Mouse (Mus musculus): ENCODE measurements around the gene Spats2. TPM values are rescaled to one million over a fixed set of nuclear protein-coding genes. Genes with fewer than 3 reads are reported as not detected.
"Not testable (repeated sequence)": the region's sequence is repeated elsewhere in the genome, so short reads cannot be mapped to it uniquely, and the experiment has no call there.

The Spats2 gene
- polyA plus RNA-seq, 2 experiments = 39.7 to 47.1 TPM

DNA sequence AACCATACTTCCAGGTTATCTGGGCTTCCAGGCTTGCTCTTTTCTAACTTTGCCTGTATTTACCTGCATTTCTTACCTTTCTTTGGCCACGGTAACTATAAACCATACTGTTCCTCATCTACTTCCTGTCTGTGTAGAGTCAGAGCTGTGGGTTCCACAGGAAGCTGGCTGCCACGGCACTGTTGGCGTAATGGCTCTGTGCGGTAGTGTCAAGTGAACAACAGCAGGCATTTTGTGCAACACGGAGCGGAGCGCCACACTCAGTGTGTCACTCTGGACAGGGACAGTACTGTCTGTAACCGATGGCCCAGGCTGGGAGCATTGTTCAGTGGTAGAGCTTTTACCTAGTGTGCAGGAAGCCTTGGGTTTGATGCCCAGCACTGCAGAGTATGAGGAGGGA lies 27.8 kb downstream of the Spats2 start:
- Histone ChIP-seq H3K9me3 (ENCODE audit: control insufficient read depth, low read length) (no peaks in the 10 kb centered on the region), H3K9ac (ENCODE audit: low read depth, low read length, severe bottlenecking) (no peak overlapping the region), H3K4me1 (ENCODE audit: control insufficient read depth, insufficient read depth, low read length) (no peaks in the 10 kb centered on the region), H3K27ac (replicated peaks; ENCODE audit: low read depth, low read length) (no peak overlapping the region), H3K4me2 (replicated peaks; ENCODE audit: low read depth, low read length, severe bottlenecking) (no peak overlapping the region), H3K4me3 (replicated peaks; ENCODE audit: low read length) (no peak overlapping the region), H3K36me3 (ENCODE audit: control insufficient read depth, insufficient read depth, low read length) (peaks cover 33% of the 10 kb centered on the region), H3K27me3 (ENCODE audit: control insufficient read depth, insufficient read depth, low read length) (no peaks in the 10 kb centered on the region)
- DNase-seq (ENCODE audit: low spot score) (no peak), ATAC-seq (ENCODE audit: low FRiP score, low read depth) (no peak)
- 94% methylated on average over 8 of the region's 8 CpGs for WGBS
- no peak for TF ChIP-seq POLR2A (IDR thresholded peaks at IDR 0.05; ENCODE audit: borderline replicate concordance, extremely low read depth, insufficient read depth, insufficient read length)

DNA sequence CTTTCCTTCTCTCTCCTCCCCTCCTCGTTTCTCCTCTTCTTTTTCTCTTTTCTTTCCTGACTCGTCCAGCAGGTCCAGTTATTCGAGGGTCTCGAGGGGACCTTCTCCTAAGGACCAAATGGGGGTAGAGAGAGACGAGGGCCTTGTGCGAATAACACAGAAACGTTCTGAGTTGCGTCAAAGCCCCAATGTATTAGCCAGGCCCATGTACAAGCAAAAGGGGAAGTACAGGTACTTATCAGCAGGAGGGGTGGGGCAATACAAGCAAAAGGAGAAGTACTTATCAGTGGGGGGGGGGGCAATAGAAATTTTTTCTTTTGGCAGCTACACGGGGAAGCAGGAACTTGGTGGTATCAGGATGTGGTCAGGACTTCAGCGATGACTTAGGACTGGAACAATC lies 28.8 kb downstream of the Spats2 start:
- 89% methylated on average over 10 of the region's 10 CpGs for WGBS
- H3K4me3 ChIP-seq (replicated peaks; ENCODE audit: low read length); H3K4me2 ChIP-seq (replicated peaks; ENCODE audit: low read depth, low read length, severe bottlenecking); H3K9me3 ChIP-seq (ENCODE audit: control insufficient read depth, low read length); ATAC-seq (ENCODE audit: low FRiP score, low read depth); H3K27me3 ChIP-seq (ENCODE audit: control insufficient read depth, insufficient read depth, low read length); DNase-seq (ENCODE audit: low spot score); H3K9ac ChIP-seq (ENCODE audit: low read depth, low read length, severe bottlenecking); H3K27ac ChIP-seq (replicated peaks; ENCODE audit: low read depth, low read length); H3K4me1 ChIP-seq (ENCODE audit: control insufficient read depth, insufficient read depth, low read length): not testable (repeated sequence)
- peaks cover 33% of the 10 kb centered on the region for H3K36me3 ChIP-seq (ENCODE audit: control insufficient read depth, insufficient read depth, low read length)

GRCm38 (mm10) chr15:99163512-99164365 lies 38.0 kb downstream of the Spats2 start:
- Histone ChIP-seq H3K4me1 (ENCODE audit: control insufficient read depth, insufficient read depth, low read length) (no peaks in the 10 kb centered on the region), H3K36me3 (ENCODE audit: control insufficient read depth, insufficient read depth, low read length) (peaks cover 21% of the 10 kb centered on the region), H3K4me2 (replicated peaks; ENCODE audit: low read depth, low read length, severe bottlenecking) (no peak overlapping the region), H3K4me3 (replicated peaks; ENCODE audit: low read length) (no peak overlapping the region), H3K9me3 (ENCODE audit: control insufficient read depth, low read length) (no peaks in the 10 kb centered on the region), H3K27me3 (ENCODE audit: control insufficient read depth, insufficient read depth, low read length) (no peaks in the 10 kb centered on the region), H3K27ac (replicated peaks; ENCODE audit: low read depth, low read length) (no peak overlapping the region), H3K9ac (ENCODE audit: low read depth, low read length, severe bottlenecking) (no peak overlapping the region)
- no peak for TF ChIP-seq POLR2A (IDR thresholded peaks at IDR 0.05; ENCODE audit: borderline replicate concordance, extremely low read depth, insufficient read depth, insufficient read length)
- DNase-seq (ENCODE audit: low spot score) = no peak
- no peak for ATAC-seq (ENCODE audit: low FRiP score, low read depth)
- WGBS = 77% methylated on average over 12 of the region's 12 CpGs

- no peak overlapping the region for H3K9ac ChIP-seq (ENCODE audit: low read depth, low read length, severe bottlenecking)
- H3K36me3 ChIP-seq (ENCODE audit: control insufficient read depth, insufficient read depth, low read length) = peaks cover 49% of the 10 kb centered on the region
- no peaks in the 10 kb centered on the region for H3K27me3 ChIP-seq (ENCODE audit: control insufficient read depth, insufficient read depth, low read length)
- no peaks in the 10 kb centered on the region for H3K9me3 ChIP-seq (ENCODE audit: control insufficient read depth, low read length)
- 94% methylated on average over 6 of the region's 6 CpGs for WGBS
- no peak overlapping the region for H3K4me3 ChIP-seq (replicated peaks; ENCODE audit: low read length)
- DNase-seq (ENCODE audit: low spot score) (no peak), ATAC-seq (ENCODE audit: low FRiP score, low read depth) (no peak)
- no peaks in the 10 kb centered on the region for H3K4me1 ChIP-seq (ENCODE audit: control insufficient read depth, insufficient read depth, low read length)
- no peak overlapping the region for H3K27ac ChIP-seq (replicated peaks; ENCODE audit: low read depth, low read length)
- no peak for TF ChIP-seq POLR2A (IDR thresholded peaks at IDR 0.05; ENCODE audit: borderline replicate concordance, extremely low read depth, insufficient read depth, insufficient read length)
- no peak overlapping the region for H3K4me2 ChIP-seq (replicated peaks; ENCODE audit: low read depth, low read length, severe bottlenecking)
Observed at GRCm38 (mm10) chr15:99172131-99172530, 46.4 kb downstream of the Spats2 start.

DNA sequence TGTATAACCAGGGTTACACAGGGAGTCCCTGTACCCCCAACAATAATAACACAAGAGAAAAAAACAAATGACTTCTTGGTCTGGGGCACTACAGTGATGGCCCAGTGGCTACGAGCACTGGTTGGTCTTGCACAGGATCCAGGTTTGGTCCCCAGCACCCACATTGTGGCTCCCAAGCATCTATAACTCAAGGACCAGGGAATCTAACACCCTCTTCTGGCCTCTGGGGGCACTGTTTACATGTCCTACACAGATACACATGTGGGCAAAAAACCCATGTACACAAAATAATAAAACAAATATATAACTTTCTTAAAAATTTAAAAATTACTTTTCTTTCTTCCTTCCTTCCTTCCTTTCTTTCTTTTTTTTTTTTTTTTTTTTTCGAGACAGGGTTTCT lies 53.9 kb downstream of the Spats2 start:
- Histone ChIP-seq H3K27ac (replicated peaks; ENCODE audit: low read depth, low read length) (no peak overlapping the region), H3K4me1 (ENCODE audit: control insufficient read depth, insufficient read depth, low read length) (no peaks in the 10 kb centered on the region), H3K27me3 (ENCODE audit: control insufficient read depth, insufficient read depth, low read length) (no peaks in the 10 kb centered on the region), H3K9me3 (ENCODE audit: control insufficient read depth, low read length) (no peaks in the 10 kb centered on the region), H3K36me3 (ENCODE audit: control insufficient read depth, insufficient read depth, low read length) (peaks cover 64% of the 10 kb centered on the region), H3K4me2 (replicated peaks; ENCODE audit: low read depth, low read length, severe bottlenecking) (no peak overlapping the region), H3K4me3 (replicated peaks; ENCODE audit: low read length) (no peak overlapping the region), H3K9ac (ENCODE audit: low read depth, low read length, severe bottlenecking) (no peak overlapping the region)
- ATAC-seq (ENCODE audit: low FRiP score, low read depth) (no peak), DNase-seq (ENCODE audit: low spot score) (no peak)
- 80% methylated on average over 1 of the region's 2 CpGs for WGBS
- TF ChIP-seq POLR2A (IDR thresholded peaks at IDR 0.05; ENCODE audit: borderline replicate concordance, extremely low read depth, insufficient read depth, insufficient read length) = no peak
